Mouse (Mus musculus) cerebellum, adult 11 months (tissue): ENCODE data around the gene Sema4b.
A peak's percentile ranks its signal among the peaks of the same experiment; 100 is the strongest.

Experiments used
- DNase-seq: peaks from one replicate; pipeline ENCODE4 v3.0.0; 2022

Sema4b gene

GRCm38 (mm10) chr7:80178037-80178729, 8.5 kb upstream of the Sema4b start:
- DNase-seq, result no peak

- DNase-seq, result no peak
Measured at GRCm38 (mm10) chr7:80179327-80179726, 7.3 kb upstream of the Sema4b start.

GRCm38 (mm10) chr7:80179790-80180189, 6.9 kb upstream of the Sema4b start:
- DNase-seq, result no peak

DNA sequence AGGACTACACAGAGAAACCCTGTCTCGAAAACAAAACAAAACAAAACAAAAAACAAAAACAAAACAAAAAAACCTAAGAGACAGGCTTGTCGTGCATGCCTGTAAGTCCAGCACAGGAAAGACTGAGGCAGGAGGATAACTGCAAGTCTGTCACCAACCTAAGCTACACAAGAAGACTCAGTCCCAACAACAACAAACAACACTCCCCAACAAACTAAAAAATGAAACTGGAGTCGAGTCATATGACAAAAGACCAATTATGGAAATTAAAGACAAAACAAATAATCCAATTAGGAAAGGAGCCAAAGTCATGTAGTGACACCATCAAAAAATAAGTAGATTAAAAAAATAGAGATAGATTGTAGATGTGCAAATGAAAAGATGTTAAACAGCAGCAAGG, 6.4 kb upstream of the Sema4b start:
- DNase-seq, result no peak

DNA sequence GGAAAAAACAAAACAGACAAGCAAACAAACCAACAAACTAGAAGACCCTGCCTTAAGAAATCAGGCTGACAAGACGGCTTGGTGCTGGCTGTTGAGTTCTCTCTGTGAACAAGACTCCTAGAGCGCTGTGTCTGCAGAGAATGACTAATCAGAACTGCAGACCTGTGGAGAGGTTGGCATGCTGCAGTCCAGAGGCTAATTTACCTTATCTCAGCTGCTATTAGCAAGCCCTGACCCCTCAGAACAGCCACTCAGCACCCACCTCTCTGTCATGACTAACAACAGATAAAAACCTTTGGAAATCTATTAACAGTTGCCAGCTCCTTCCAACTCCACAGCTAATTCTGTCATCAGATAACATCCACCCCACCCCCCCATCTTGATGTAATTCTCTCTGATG, 5.6 kb upstream of the Sema4b start:
- DNase-seq, result no peak

GRCm38 (mm10) chr7:80182139-80182538, 4.5 kb upstream of the Sema4b start:
- DNase-seq, result no peak

DNA sequence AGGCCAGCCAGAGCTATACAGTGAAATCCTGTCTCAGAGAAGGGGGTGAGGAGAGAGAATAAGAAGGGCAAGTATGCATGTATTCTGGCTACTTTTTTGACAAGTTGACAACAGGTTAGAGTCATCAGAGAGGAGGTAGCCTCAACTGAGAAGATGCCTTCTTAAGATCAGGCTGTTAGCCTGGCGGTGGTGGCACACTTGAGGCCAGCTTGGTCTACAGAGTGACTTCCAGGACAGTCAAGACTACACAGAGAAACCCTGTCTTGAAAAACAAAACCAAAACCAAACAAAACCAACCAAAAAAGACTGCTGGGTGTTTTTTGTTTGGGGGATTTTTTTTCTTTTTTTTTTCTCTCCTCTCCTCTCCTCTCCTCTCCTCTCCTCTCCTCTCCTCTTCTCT, 3.2 kb upstream of the Sema4b start:
- DNase-seq, result no peak

DNA sequence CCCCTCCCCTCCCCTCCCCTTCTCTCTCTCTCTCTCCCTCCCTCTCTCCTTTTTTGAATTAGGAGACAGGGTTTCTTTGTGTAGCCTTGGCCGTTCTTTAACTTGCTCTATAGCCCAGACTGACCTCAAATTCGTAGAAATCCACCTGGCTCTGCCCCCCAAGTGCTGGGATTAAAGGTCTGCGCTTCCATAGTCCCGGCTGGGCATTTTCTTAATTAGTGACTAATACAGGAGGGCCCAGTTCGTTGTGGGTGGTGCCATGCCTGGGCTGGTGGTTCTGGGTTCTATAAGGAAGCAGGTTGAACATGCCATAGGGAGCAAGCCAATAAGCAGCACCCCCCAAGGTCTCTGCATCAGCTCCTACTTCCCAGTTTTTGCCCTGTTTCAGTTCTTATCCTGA, 2.7 kb upstream of the Sema4b start:
- DNase-seq, result no peak

- no peak for DNase-seq
Measured at GRCm38 (mm10) chr7:80184551-80184950, 2.1 kb upstream of the Sema4b start.

DNA sequence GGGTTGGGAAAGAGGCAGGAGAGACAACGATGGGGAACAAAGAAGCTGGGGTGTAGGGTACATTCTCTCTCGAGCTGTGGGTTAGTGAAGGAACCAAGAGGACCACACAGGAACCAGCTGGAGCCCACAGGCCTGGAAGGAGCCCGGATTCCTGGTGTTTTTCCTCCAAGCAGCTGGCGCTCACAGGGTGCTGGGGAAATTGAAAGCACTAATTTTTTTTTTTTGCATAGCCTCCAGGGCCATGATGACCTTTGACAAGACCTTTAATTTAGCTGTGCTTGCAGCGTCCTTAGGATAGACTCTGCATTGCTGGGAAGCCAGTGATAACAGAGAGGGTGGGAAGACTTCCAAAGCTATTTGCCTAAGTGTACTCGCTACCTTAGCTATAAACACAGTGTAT, 1.7 kb upstream of the Sema4b start:
- no peak for DNase-seq

GRCm38 (mm10) chr7:80186021-80186420, 620 bp upstream of the Sema4b start:
- no peak for DNase-seq

DNA sequence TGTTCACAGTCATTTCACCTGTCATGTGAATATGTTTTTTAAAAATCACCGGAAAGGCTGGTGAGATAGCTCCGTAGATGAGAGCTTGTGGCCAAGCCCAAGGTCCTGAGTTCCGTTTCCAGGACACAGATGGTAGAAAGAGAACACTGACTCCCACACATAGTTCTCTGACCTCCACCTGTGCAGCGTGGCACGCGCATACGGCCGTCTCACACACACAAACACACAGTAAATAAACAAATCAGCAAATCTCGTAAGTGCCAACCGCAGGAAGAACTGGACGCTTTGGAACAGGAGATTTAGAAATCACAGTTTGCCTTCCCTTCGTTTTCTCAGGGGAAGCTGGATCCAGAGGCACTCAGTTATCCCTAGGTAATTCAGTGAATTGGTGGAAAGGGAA, 860 bp downstream of the Sema4b start:
- no peak for DNase-seq

- DNase-seq, result no peak
Measured at GRCm38 (mm10) chr7:80188579-80189125, 2.0 kb downstream of the Sema4b start.

DNA sequence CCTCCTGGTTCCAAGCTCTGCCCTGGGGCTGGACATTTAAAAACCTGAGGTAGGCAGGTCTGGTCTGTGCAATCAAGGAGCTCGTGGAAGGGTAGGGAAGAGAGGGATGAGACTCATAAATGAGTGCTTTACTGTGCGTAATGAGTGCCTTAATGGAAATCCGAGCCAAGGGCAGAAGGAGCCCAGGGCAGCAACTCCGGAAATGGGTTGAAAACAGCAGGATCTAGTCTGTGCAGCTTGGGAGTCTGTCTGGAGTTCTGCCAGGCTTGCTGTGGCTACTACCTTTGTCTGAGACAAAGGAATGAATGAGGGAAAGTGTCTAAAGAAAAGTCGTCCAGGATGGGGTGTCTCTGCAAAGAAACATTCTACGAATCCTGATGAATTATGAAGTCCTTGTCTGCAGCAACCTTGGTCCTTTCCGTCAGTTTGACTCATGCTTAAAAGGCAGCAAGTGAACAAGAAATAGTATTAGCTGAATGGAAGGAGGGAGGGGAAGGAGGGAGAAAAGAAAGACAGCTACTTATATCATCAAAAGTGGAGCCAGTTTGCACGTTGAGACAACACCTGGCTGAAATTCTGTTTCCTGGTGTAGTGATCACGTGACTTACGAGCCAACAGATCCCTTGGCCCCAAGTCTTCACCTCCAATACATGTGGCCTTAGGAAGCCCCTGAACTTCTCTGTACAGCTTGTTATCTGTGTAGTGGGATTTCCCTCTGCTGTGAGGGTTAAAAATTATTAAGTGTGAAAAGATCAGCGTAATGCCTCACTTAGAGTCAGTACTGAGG, 2.7 kb downstream of the Sema4b start:
- DNase-seq, result no peak

DNA sequence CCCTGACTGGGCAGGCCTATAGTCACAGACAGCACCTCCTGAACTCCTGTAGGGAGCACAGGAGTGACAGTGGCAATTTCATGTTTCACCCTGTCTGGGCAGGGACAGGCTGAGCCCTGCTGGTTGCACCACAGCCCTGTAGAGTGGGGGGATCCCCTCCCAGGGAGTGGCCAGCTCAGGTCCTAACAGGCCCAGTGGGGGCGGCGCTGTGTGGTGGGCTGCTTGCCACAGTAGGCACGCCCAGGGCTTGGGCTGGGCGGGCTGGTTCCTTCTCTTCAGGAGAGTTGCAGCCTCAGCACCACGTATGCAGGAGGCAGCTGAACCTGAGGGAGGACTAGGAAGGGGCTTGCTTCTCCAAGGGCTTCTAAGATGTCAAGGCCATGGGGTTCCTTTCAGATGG, 4.8 kb downstream of the Sema4b start:
- no peak for DNase-seq

- DNase-seq, result no peak
Measured at GRCm38 (mm10) chr7:80192226-80193061, 5.8 kb downstream of the Sema4b start.

- no peak for DNase-seq
Measured at GRCm38 (mm10) chr7:80193941-80194739, 7.5 kb downstream of the Sema4b start.

DNA sequence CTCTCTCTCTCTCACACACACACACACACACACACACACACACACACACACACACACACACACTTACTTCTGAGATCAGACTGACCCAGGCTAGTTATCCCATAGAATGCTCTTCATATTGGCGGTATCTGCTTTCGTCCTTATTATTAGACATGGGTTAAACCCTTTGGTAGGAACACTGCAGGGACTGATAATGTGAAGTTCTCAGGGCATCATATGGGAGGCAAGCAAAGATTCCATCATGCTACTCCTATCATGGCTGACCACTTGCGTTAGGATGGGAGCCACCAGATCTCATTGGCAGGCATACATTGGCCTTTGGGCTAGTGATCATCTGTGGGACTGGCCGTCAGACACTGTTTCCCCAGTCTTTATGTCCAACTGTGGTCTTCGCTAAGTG, 8.5 kb downstream of the Sema4b start:
- DNase-seq, result no peak

DNA sequence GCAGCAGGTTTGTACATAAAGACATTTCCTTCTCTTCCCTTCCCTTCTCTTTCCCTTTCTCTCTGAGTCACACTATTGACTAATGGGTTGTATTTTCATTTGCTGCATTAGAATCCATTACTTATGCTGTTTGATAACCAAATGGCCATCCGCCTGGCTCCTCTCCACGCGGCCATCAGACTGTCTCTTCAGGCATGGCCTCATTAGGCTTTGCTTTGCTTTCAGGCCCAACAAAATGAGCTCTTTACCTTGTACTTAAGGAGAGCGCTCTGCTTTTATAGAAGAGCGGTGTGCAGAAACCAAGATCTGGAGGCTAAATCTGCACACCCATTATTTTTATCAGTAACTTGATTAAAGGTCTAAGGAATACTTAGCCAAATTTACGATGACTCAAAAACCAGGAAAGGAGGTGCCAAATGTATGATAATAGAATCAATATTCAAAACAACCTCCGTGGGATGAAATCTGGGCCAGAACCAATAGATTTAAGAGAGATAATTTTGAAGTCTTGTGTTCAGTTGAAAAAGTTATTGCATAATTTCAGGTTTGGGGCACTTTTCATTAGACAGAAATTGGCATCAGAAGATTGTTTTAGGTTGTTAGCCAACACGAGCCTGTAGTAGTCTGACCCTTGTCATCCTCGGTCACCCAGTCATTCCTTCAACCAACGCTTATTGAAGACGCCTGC, 9.1 kb downstream of the Sema4b start:
- DNase-seq, result no peak

- DNase-seq, result no peak
Measured at GRCm38 (mm10) chr7:80197371-80197770, 10.7 kb downstream of the Sema4b start.

DNA sequence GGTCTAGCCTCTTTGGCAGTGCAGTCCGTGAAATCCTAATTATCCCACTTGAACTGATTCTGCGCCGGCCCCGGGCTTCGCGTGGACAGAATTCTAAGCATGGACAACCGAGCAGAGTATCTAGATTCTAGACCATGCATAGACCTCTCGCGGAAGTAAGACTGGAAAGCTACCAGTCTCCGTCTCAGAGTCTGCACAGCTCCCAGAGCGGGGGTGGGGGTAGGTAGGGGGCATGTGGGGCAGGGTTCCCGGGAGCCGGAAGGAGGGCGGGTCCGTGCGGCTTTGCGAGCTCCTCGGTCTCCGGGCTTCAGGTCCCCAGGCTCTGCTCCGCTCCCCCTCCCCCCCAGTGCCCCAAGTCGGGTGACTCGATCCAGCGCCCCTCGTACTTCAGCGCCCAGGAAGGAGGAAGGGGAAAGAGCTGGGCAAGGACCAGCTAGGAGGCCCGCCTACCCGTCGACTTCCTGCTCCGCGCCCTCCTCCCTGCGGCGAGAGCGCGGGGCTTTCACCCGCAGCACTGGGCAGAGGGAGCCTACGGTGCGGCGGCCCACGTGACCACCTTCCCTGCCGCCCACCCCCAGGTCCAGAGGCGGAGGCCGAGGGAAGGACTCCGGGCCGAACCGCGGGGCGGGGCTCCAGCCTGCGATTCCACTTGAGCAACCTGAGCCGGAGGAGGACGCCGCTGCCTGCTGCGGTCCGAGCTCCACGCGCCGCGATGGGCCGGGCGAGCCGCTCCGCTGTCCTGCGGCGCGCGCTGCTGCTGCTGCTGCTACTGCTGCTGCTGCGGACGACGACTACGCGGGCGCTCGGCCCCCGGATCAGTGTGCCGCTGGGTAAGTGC, 11.5 kb downstream of the Sema4b start:
- DNase-seq, result peak; percentile 64
